Comparison of ENCODE assay signal across 27 mouse cellular contexts in the genomic region with DNA sequence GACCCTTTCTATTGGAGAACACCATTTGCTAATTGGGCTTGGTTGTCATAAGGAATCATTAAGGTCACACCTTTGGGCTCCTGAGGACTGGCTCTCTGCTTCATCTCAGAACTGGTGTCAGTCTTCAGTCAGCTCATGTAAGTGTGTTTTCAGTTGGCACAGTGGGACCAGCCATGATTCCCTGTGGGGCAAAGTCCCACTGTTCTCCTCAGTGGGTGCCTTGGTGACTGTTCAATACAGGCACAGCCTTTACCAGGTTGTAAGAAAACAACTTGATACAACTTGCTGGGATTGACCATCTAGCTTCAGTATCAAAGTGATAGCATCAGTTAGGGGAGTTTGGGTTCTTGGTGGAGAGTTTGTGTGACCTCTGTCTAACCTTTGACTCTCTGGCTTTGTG. TPM values are rescaled to one million over a fixed set of nuclear protein-coding genes. Genes with fewer than 3 reads are reported as not detected.
DNase-seq lines count a peak whose midpoint lies in the region; ATAC-seq and TF ChIP-seq lines count a peak whose summit lies in the region.
"Had no signal": no experiment of that assay in that cellular context is flagged by ENCODE, and none has a peak within 500 bp of the region (broad histone marks: within the 10 kb centered on the region; RNA-seq: fewer than 3 reads in every experiment).

No protein-coding gene starts in this region.

- H3K4me3 ChIP-seq in kidney, embryonic 16.5 days (ENCODE audit: low read length) = no peak overlapping the region
- no peak overlapping the region for H3K4me3 ChIP-seq in kidney, embryonic 14.5 days (ENCODE audit: low read length)
- no peak overlapping the region for H3K4me3 ChIP-seq in cortical plate, adult 2 months (ENCODE audit: insufficient read depth, low read length)
- H3K4me3 ChIP-seq in stomach, embryonic 16.5 days (replicated peaks; ENCODE audit: low read length) = no peak overlapping the region
- H3K4me3 ChIP-seq: erythroblast, embryonic 14.5 days; heart, embryonic 13.5 days; layer of hippocampus, adult 2 months; left cerebral cortex, adult 2 months; limb, embryonic 12.5 days; liver, embryonic 13.5 days; midbrain, embryonic 10.5 days; midbrain, embryonic 15.5 days had no signal

- peaks cover 7% of the 10 kb centered on the region; the same call in 1 of the 2 replicates for H3K9me3 ChIP-seq in kidney, embryonic 16.5 days (ENCODE audit: low read length)
- peaks cover 6% of the 10 kb centered on the region for H3K9me3 ChIP-seq in kidney, embryonic 14.5 days (ENCODE audit: control insufficient read depth, low read length)
- no peaks in the 10 kb centered on the region for H3K9me3 ChIP-seq in stomach, embryonic 16.5 days (replicated peaks; ENCODE audit: control insufficient read depth, low read length)
- H3K9me3 ChIP-seq: G1E; midbrain, embryonic 15.5 days had no signal

- peak overlapping the region; percentile 31; the same call in 1 of the 2 replicates for H3K27ac ChIP-seq in kidney, embryonic 16.5 days (ENCODE audit: low read length)
- no peak overlapping the region for H3K27ac ChIP-seq in kidney, embryonic 14.5 days (ENCODE audit: low read depth, low read length)
- peak overlapping the region; percentile 39; the same call in 1 of the 2 replicates for H3K27ac ChIP-seq in cortical plate, adult 2 months (ENCODE audit: insufficient read depth, low read length)
- H3K27ac ChIP-seq in stomach, embryonic 16.5 days (ENCODE audit: low read length) = 0 out of 2 replicates have a peak overlapping the region, but pooled peaks have one; percentile 26
- H3K27ac ChIP-seq: heart, embryonic 13.5 days; layer of hippocampus, adult 2 months; left cerebral cortex, adult 2 months; limb, embryonic 12.5 days; liver, embryonic 13.5 days; macrophage; midbrain, embryonic 10.5 days; midbrain, embryonic 15.5 days had no signal

- H3K4me2 ChIP-seq in kidney, embryonic 16.5 days (replicated peaks; ENCODE audit: low read depth, low read length) = no peak overlapping the region
- H3K4me2 ChIP-seq in kidney, embryonic 14.5 days (replicated peaks; ENCODE audit: low read depth, low read length) = no peak overlapping the region
- no peak overlapping the region for H3K4me2 ChIP-seq in stomach, embryonic 16.5 days (ENCODE audit: low read depth, low read length)
- H3K4me2 ChIP-seq: heart, embryonic 13.5 days; limb, embryonic 12.5 days; liver, embryonic 13.5 days; midbrain, embryonic 15.5 days had no signal

- no peak for ATAC-seq in kidney, embryonic 16.5 days (ENCODE audit: low FRiP score, low TSS enrichment)
- no peak for ATAC-seq in kidney, embryonic 14.5 days (ENCODE audit: low FRiP score, low TSS enrichment)
- no peak for ATAC-seq in stomach, embryonic 16.5 days (ENCODE audit: insufficient read depth, low FRiP score)
- ATAC-seq: forebrain, embryonic 16.5 days; hindbrain, embryonic 16.5 days; midbrain, embryonic 15.5 days had no signal

- H3K27me3 ChIP-seq in kidney, embryonic 16.5 days (ENCODE audit: insufficient read depth, low read length) = no peaks in the 10 kb centered on the region
- H3K27me3 ChIP-seq in kidney, embryonic 14.5 days (ENCODE audit: control insufficient read depth, insufficient read depth, low read length) = no peaks in the 10 kb centered on the region
- no peaks in the 10 kb centered on the region for H3K27me3 ChIP-seq in stomach, embryonic 16.5 days (ENCODE audit: control insufficient read depth, insufficient read depth, low read length)
- H3K27me3 ChIP-seq: heart, embryonic 13.5 days; limb, embryonic 12.5 days; liver, embryonic 13.5 days; midbrain, embryonic 15.5 days had no signal

- TF ChIP-seq CTCF in cortical plate, adult 2 months (IDR thresholded peaks at IDR 0.05; ENCODE audit: extremely low read depth, insufficient read depth, low read length) = no peak

- no peak overlapping the region for H3K9ac ChIP-seq in kidney, embryonic 16.5 days (replicated peaks; ENCODE audit: low read length)
- H3K9ac ChIP-seq in kidney, embryonic 14.5 days (ENCODE audit: low read depth, low read length) = no peak overlapping the region
- no peak overlapping the region for H3K9ac ChIP-seq in stomach, embryonic 16.5 days (ENCODE audit: low read length)
- H3K9ac ChIP-seq: heart, embryonic 13.5 days; limb, embryonic 12.5 days; liver, embryonic 13.5 days; midbrain, embryonic 15.5 days had no signal

- H3K4me1 ChIP-seq in kidney, embryonic 16.5 days (ENCODE audit: insufficient read depth, low read length) = peaks cover 29% of the 10 kb centered on the region
- peaks cover 17% of the 10 kb centered on the region for H3K4me1 ChIP-seq in kidney, embryonic 14.5 days (ENCODE audit: control insufficient read depth, insufficient read depth, low read length)
- H3K4me1 ChIP-seq in cortical plate, adult 2 months (ENCODE audit: control insufficient read depth, insufficient read depth, low read length) = peaks cover 9% of the 10 kb centered on the region
- peaks cover 21% of the 10 kb centered on the region for H3K4me1 ChIP-seq in stomach, embryonic 16.5 days (ENCODE audit: control insufficient read depth, insufficient read depth, low read length)

- peak; percentile 84 for DNase-seq in heart, adult 11 months
- DNase-seq in heart, adult 18-20 months = no peak
- DNase-seq in frontal cortex, postnatal 10 days (ENCODE audit: low spot score in 2 of 2) = no peak
- DNase-seq: adrenal gland, postnatal 10 days; cerebellum, adult 11 months; cerebellum, adult 9-10 months; gastrocnemius, postnatal 10 days; heart, postnatal 14 days; liver, embryonic 13.5 days; lung, adult 2 months; lung, postnatal 10 days; thymus, postnatal 4 days had no signal

- TF ChIP-seq POLR2A in cortical plate, adult 2 months (IDR thresholded peaks at IDR 0.05; ENCODE audit: extremely low read depth, insufficient read depth, low read length) = no peak

- peaks cover 15% of the 10 kb centered on the region for H3K36me3 ChIP-seq in kidney, embryonic 16.5 days (ENCODE audit: insufficient read depth, low read length)
- H3K36me3 ChIP-seq in kidney, embryonic 14.5 days (ENCODE audit: control insufficient read depth, insufficient read depth, low read length) = peaks cover 17% of the 10 kb centered on the region
- H3K36me3 ChIP-seq in stomach, embryonic 16.5 days (ENCODE audit: control insufficient read depth, insufficient read depth, low read length) = peaks cover 11% of the 10 kb centered on the region; the same call in 1 of the 2 replicates

RNA-seq across cellular contexts. Expression of a gene that starts 28.6 kb away (rescaled TPM):
- total RNA-seq in heart, adult 18-20 months (2021) = 100 to 1,000 TPM; 163 to 170 TPM
- polyA plus RNA-seq in kidney, embryonic 16.5 days (2015; fragmentation: Nextera tagmentation; extraction: Ambion mirVana) = 63.3 and 65.1 TPM in 2 replicates
- polyA plus RNA-seq in kidney, embryonic 14.5 days (2014; fragmentation: Nextera tagmentation; extraction: Ambion mirVana) = 22.5 and 41.1 TPM in 2 replicates
- 78.6 and 79.6 TPM in 2 replicates for polyA plus RNA-seq in cortical plate, adult 2 months (2012; rRNA removed)
- 46.7 and 52.9 TPM in 2 replicates for polyA plus RNA-seq in stomach, embryonic 16.5 days (2015; fragmentation: Nextera tagmentation; extraction: Ambion mirVana)
